ENCODE assay signal across 8 mouse cellular contexts in genomic region chr16:76680061-76680911, GRCm38 (mm10).
DNase-seq lines count a peak whose midpoint lies in the region; ATAC-seq and TF ChIP-seq lines count a peak whose summit lies in the region.

No protein-coding gene starts in this region.

- H3K9me3 ChIP-seq in forebrain, postnatal 0 days (ENCODE audit: low read length), result no peaks in the 10 kb centered on the region
- no peaks in the 10 kb centered on the region for H3K9me3 ChIP-seq in forebrain, embryonic 12.5 days
- H3K9me3 ChIP-seq in stomach, embryonic 14.5 days (ENCODE audit: control insufficient read depth, low read depth, low read length), result no peaks in the 10 kb centered on the region

- no peak overlapping the region for H3K9ac ChIP-seq in forebrain, postnatal 0 days
- no peak overlapping the region for H3K9ac ChIP-seq in forebrain, embryonic 12.5 days
- no peak overlapping the region for H3K9ac ChIP-seq in stomach, embryonic 14.5 days (replicated peaks; ENCODE audit: low read depth, low read length)

- peak overlapping the region; percentile 35; the same call in 1 of the 2 replicates for H3K27ac ChIP-seq in forebrain, postnatal 0 days (ENCODE audit: low read depth, low read length)
- no peak overlapping the region for H3K27ac ChIP-seq in forebrain, embryonic 12.5 days
- no peak overlapping the region for H3K27ac ChIP-seq in cortical plate, adult 2 months (ENCODE audit: insufficient read depth, low read length)
- peak overlapping the region; percentile 66 for H3K27ac ChIP-seq in stomach, embryonic 14.5 days (ENCODE audit: low read length)

- H3K4me2 ChIP-seq in forebrain, postnatal 0 days (ENCODE audit: low read depth), result no peak overlapping the region; the same call in 1 of the 2 replicates
- no peak overlapping the region for H3K4me2 ChIP-seq in forebrain, embryonic 12.5 days
- peak overlapping the region; percentile 46 for H3K4me2 ChIP-seq in stomach, embryonic 14.5 days (replicated peaks; ENCODE audit: low read depth, low read length)

- no peaks in the 10 kb centered on the region for H3K36me3 ChIP-seq in forebrain, postnatal 0 days (ENCODE audit: insufficient read depth)
- H3K36me3 ChIP-seq in forebrain, embryonic 12.5 days (replicated peaks), result no peaks in the 10 kb centered on the region
- no peaks in the 10 kb centered on the region for H3K36me3 ChIP-seq in stomach, embryonic 14.5 days (ENCODE audit: control insufficient read depth, insufficient read depth, low read length)

- no peak for DNase-seq in forebrain, postnatal 0 days
- DNase-seq in left cerebral cortex, adult 8-10 months (ENCODE audit: low spot score in 2 of 2), result peak; percentile 14 to 21
- DNase-seq in lung, postnatal 4 days, result peak; percentile 34 to 37
- no peak for DNase-seq in urinary bladder, adult 18-20 months (ENCODE audit: low spot score in 2 of 2)

- no peak for TF ChIP-seq CTCF in forebrain, postnatal 0 days (IDR thresholded peaks at IDR 0.05; ENCODE audit: low read depth)
- TF ChIP-seq CTCF in cortical plate, adult 2 months (IDR thresholded peaks at IDR 0.05; ENCODE audit: extremely low read depth, insufficient read depth, low read length), result no peak

- 0 out of 2 replicates have a peak, but pooled peaks have one; percentile 22 for TF ChIP-seq POLR2A in cortical plate, adult 2 months (IDR thresholded peaks at IDR 0.05; ENCODE audit: extremely low read depth, insufficient read depth, low read length)

- no peaks in the 10 kb centered on the region for H3K27me3 ChIP-seq in forebrain, postnatal 0 days (ENCODE audit: insufficient read depth, low read length)
- H3K27me3 ChIP-seq in forebrain, embryonic 12.5 days, result no peaks in the 10 kb centered on the region
- H3K27me3 ChIP-seq in stomach, embryonic 14.5 days (ENCODE audit: control insufficient read depth, insufficient read depth, low read length), result no peaks in the 10 kb centered on the region

- no peaks in the 10 kb centered on the region for H3K4me1 ChIP-seq in forebrain, postnatal 0 days (ENCODE audit: insufficient read depth)
- H3K4me1 ChIP-seq in forebrain, embryonic 12.5 days, result no peaks in the 10 kb centered on the region
- H3K4me1 ChIP-seq in cortical plate, adult 2 months (ENCODE audit: control insufficient read depth, insufficient read depth, low read length), result no peaks in the 10 kb centered on the region
- H3K4me1 ChIP-seq in stomach, embryonic 14.5 days (ENCODE audit: control insufficient read depth, insufficient read depth, low read length), result 0 out of 2 replicates have a peak, but pooled peaks cover 3% of the 10 kb centered on the region

- WGBS in forebrain, postnatal 0 days, result 64% methylated on average over 19 of the region's 19 CpGs
- 81% methylated on average over 19 of the region's 19 CpGs for WGBS in forebrain, embryonic 12.5 days
- WGBS in stomach, embryonic 14.5 days, result 31% methylated on average over 19 of the region's 19 CpGs

- no peak overlapping the region for H3K4me3 ChIP-seq in forebrain, postnatal 0 days (ENCODE audit: low read depth, low read length)
- H3K4me3 ChIP-seq in forebrain, embryonic 12.5 days (replicated peaks), result no peak overlapping the region
- peak overlapping the region; percentile 26 for H3K4me3 ChIP-seq in cortical plate, adult 2 months (ENCODE audit: insufficient read depth, low read length)
- peak overlapping the region; percentile 23 for H3K4me3 ChIP-seq in stomach, embryonic 14.5 days (ENCODE audit: low read depth, low read length)

- no peak; the same call in 1 of the 2 replicates for ATAC-seq in forebrain, postnatal 0 days
- ATAC-seq in forebrain, embryonic 12.5 days (ENCODE audit: low FRiP score), result no peak
- ATAC-seq in hematopoietic stem cell, adult 5-6 weeks (replicated peaks in 1 of 2; ENCODE audit: insufficient read depth in 1 of 2, low FRiP score in 2 of 2, low TSS enrichment in 1 of 2, low read depth in 1 of 2, poor library complexity in 2 of 2, severe bottlenecking in 2 of 2), result peak; percentile 71 to 75
- ATAC-seq in stomach, embryonic 14.5 days (ENCODE audit: insufficient number of reproducible peaks, insufficient read depth, low FRiP score, low read depth), result peak; percentile 80; the same call in 1 of the 2 replicates

Comparison
In these comparisons a context has a peak if more than half of its experiments do, and no peak if none do; other contexts are left out.
1. H3K27ac ChIP-seq: peak in forebrain, postnatal 0 days (single experiment) and stomach, embryonic 14.5 days (single experiment); none in forebrain, embryonic 12.5 days (single experiment) and cortical plate, adult 2 months (single experiment).
2. ATAC-seq: peak in hematopoietic stem cell, adult 5-6 weeks (2 of 2) and stomach, embryonic 14.5 days (single experiment); none in forebrain, postnatal 0 days (single experiment) and forebrain, embryonic 12.5 days (single experiment).
3. DNase-seq: peak in left cerebral cortex, adult 8-10 months (2 of 2) and lung, postnatal 4 days (2 of 2); none in forebrain, postnatal 0 days (single experiment) and urinary bladder, adult 18-20 months (0 of 2).
4. H3K4me3 ChIP-seq: peak in cortical plate, adult 2 months (single experiment) and stomach, embryonic 14.5 days (single experiment); none in forebrain, postnatal 0 days (single experiment) and forebrain, embryonic 12.5 days (single experiment).